Mouse (Mus musculus): ENCODE data around the gene Plcb4. TPM values are rescaled to one million over a fixed set of nuclear protein-coding genes. Genes with fewer than 3 reads are reported as not detected.

Gene Plcb4
- 85.3 TPM for polyA plus RNA-seq (2014; fragmentation: Illumina TruSeq; extraction: RNeasy Lipid Tissue Mini Kit (QIAGEN cat#74804); ENCODE audit: low read depth, low replicate concordance)

GRCm38 (mm10) chr2:135658486-135659390 lies at the start of gene Plcb4:
Plcb4 (plus strand) TSS chr2:135659011.

GRCm38 (mm10) chr2:136051688-136052289 lies 393.0 kb downstream of the Plcb4 start, which contains the start of gene Lamp5:
Lamp5 (plus strand) TSS chr2:136052239.

